Mouse (Mus musculus) forebrain, embryonic 15.5 days (tissue): Measurements from ENCODE around the gene Hoxd4. TPM values are rescaled to one million over a fixed set of nuclear protein-coding genes. Genes with fewer than 3 reads are reported as not detected.

Experiments
- ATAC-seq: fragments of 200-750 bp; cut with Nextera tagmentation; replicated peaks from 2 replicates; pipeline ENCODE4 v1.8.0; 2017; ENCODE audit warnings: mild to moderate bottlenecking, moderate TSS enrichment, moderate library complexity
- H3K27ac ChIP-seq: fragments of 300-500 bp; sonication (generic); replicated peaks from 2 replicates; pipeline ENCODE4 v1.5.1; 2015; ENCODE audit warnings: mild to moderate bottlenecking, inconsistent platforms
- H3K27me3 ChIP-seq: fragments of 300-500 bp; sonication (generic); 2 replicates; pipeline ENCODE4 v1.6.1; 2015; ENCODE audit warnings: inconsistent platforms
- H3K36me3 ChIP-seq: fragments of 300-500 bp; sonication (generic); 2 replicates; pipeline ENCODE4 v1.6.1; 2015; ENCODE audit warnings: mild to moderate bottlenecking, inconsistent platforms
- H3K4me1 ChIP-seq: fragments of 300-500 bp; sonication (generic); 2 replicates; pipeline ENCODE4 v1.6.1; 2015; ENCODE audit warnings: inconsistent platforms
- H3K4me2 ChIP-seq: fragments of 300-500 bp; sonication (generic); replicated peaks from 2 replicates; pipeline ENCODE4 v1.6.1; 2015; ENCODE audit warnings: mild to moderate bottlenecking, inconsistent platforms
- H3K4me3 ChIP-seq: fragments of 300-500 bp; sonication (generic); 2 replicates; pipeline ENCODE4 v1.5.1; 2015; ENCODE audit warnings: mild to moderate bottlenecking, inconsistent platforms
- H3K9ac ChIP-seq: fragments of 300-500 bp; sonication (generic); replicated peaks from 2 replicates; pipeline ENCODE4 v1.6.1; 2015; ENCODE audit warnings: mild to moderate bottlenecking, inconsistent platforms
- H3K9me3 ChIP-seq: fragments of 300-500 bp; sonication (generic); 2 replicates; pipeline ENCODE4 v1.6.1; 2016; ENCODE audit warnings: inconsistent platforms
- WGBS: fragments of 180-500 bp; shearing (Covaris S2); methylation state at CpG from one replicate; pipeline ENCODE4 v1.1.7; 2015; ENCODE audit warnings: mixed read lengths; 5-methylcytosine and 5-hydroxymethylcytosine counted together
- polyA plus RNA-seq: library from polyadenylated mRNA; unstranded; fragments of >200 nt; fragmentation: Nextera tagmentation; extraction: Ambion mirVana; gene quantifications from 2 replicates; pipeline ENCODE4 v1.2.1, GENCODE M21; 2015

The Hoxd4 gene
- not detected in 2 replicates for polyA plus RNA-seq

GRCm38 (mm10) chr2:74711721-74712621 is at the start of gene Hoxd4, which contains the start of gene Hoxd3:
TSS of gene Hoxd4 (plus strand) at chr2:74711929.
TSS of gene Hoxd3 (plus strand) at chr2:74711927.
- no peak within 1 kb of the TSS for H3K9ac ChIP-seq
- peak within 1 kb of the TSS; percentile 21; the same call in 1 of the 2 replicates for H3K4me3 ChIP-seq
- ATAC-seq, result no peak
- H3K36me3 ChIP-seq, result no peaks in the 10 kb centered on the region
- no peaks in the 10 kb centered on the region for H3K9me3 ChIP-seq
- H3K4me1 ChIP-seq, result peaks cover 9% of the 10 kb centered on the region
- H3K27ac ChIP-seq, result no peak within 1 kb of the TSS
- H3K4me2 ChIP-seq, result peak within 1 kb of the TSS; percentile 28
- H3K27me3 ChIP-seq, result peaks cover 98% of the 10 kb centered on the region
- under 1% methylated on average over 65 of the region's 65 CpGs for WGBS

GRCm38 (mm10) chr2:74663291-74663925 is 48.3 kb upstream of the Hoxd4 start:
- Histone ChIP-seq H3K9ac (no peak overlapping the region), H3K36me3 (no peaks in the 10 kb centered on the region), H3K4me1 (peaks cover 11% of the 10 kb centered on the region), H3K4me3 (no peak overlapping the region), H3K9me3 (no peaks in the 10 kb centered on the region), H3K4me2 (no peak overlapping the region), H3K27ac (no peak overlapping the region), H3K27me3 (peaks cover 88% of the 10 kb centered on the region)
- ATAC-seq, result peak; percentile 70; the same call in 1 of the 2 replicates
- 4% methylated on average over 18 of the region's 18 CpGs for WGBS

- H3K4me3 ChIP-seq, result no peak overlapping the region
- H3K4me2 ChIP-seq, result no peak overlapping the region
- H3K27me3 ChIP-seq, result peaks cover 96% of the 10 kb centered on the region
- peaks cover 15% of the 10 kb centered on the region for H3K4me1 ChIP-seq
- no peak overlapping the region for H3K27ac ChIP-seq
- WGBS, result 3% methylated on average over 7 of the region's 7 CpGs
- no peak overlapping the region for H3K9ac ChIP-seq
- H3K36me3 ChIP-seq, result no peaks in the 10 kb centered on the region
- H3K9me3 ChIP-seq, result no peaks in the 10 kb centered on the region
- no peak for ATAC-seq
Measured at GRCm38 (mm10) chr2:74666411-74666810, 45.3 kb upstream of the Hoxd4 start.

- Histone ChIP-seq H3K9me3 (no peaks in the 10 kb centered on the region), H3K4me2 (no peak overlapping the region), H3K27ac (no peak overlapping the region), H3K9ac (no peak overlapping the region), H3K36me3 (no peaks in the 10 kb centered on the region), H3K27me3 (peaks cover 96% of the 10 kb centered on the region), H3K4me1 (peaks cover 12% of the 10 kb centered on the region), H3K4me3 (no peak overlapping the region)
- no peak for ATAC-seq
- WGBS, result 1% methylated on average over 36 of the region's 36 CpGs
Measured at GRCm38 (mm10) chr2:74667191-74667841, 44.4 kb upstream of the Hoxd4 start.

- WGBS, result 0% methylated on average over 36 of the region's 51 CpGs
- H3K4me3 ChIP-seq, result peak within 1 kb of the TSS; percentile 21
- peaks cover 16% of the 10 kb centered on the region for H3K4me1 ChIP-seq
- H3K36me3 ChIP-seq, result no peaks in the 10 kb centered on the region
- H3K27me3 ChIP-seq, result peaks cover 96% of the 10 kb centered on the region
- no peak within 1 kb of the TSS for H3K27ac ChIP-seq
- no peaks in the 10 kb centered on the region for H3K9me3 ChIP-seq
- no peak within 1 kb of the TSS for H3K9ac ChIP-seq
- peak within 1 kb of the TSS; percentile 48 for H3K4me2 ChIP-seq
- ATAC-seq, result no peak
Measured at GRCm38 (mm10) chr2:74667842-74668357, 43.8 kb upstream of the Hoxd4 start, which contains the start of gene Hoxd13. TSS of gene Hoxd13 (plus strand) at chr2:74668310.

GRCm38 (mm10) chr2:74668370-74669229 is 43.1 kb upstream of the Hoxd4 start:
- Histone ChIP-seq H3K9me3 (no peaks in the 10 kb centered on the region), H3K4me2 (peak overlapping the region; percentile 48), H3K9ac (no peak overlapping the region), H3K27ac (no peak overlapping the region), H3K36me3 (no peaks in the 10 kb centered on the region), H3K27me3 (peaks cover 96% of the 10 kb centered on the region), H3K4me1 (peaks cover 17% of the 10 kb centered on the region), H3K4me3 (peak overlapping the region; percentile 21)
- no peak; the same call in 1 of the 2 replicates for ATAC-seq
- 1% methylated on average over 60 of the region's 74 CpGs for WGBS

GRCm38 (mm10) chr2:74669230-74669578 is 42.5 kb upstream of the Hoxd4 start:
- 4% methylated on average over 3 of the region's 3 CpGs for WGBS

GRCm38 (mm10) chr2:74669650-74670235 is 42.0 kb upstream of the Hoxd4 start:
- Histone ChIP-seq H3K4me1 (peaks cover 17% of the 10 kb centered on the region), H3K4me3 (no peak overlapping the region), H3K9ac (no peak overlapping the region), H3K36me3 (no peaks in the 10 kb centered on the region), H3K27me3 (peaks cover 96% of the 10 kb centered on the region), H3K9me3 (no peaks in the 10 kb centered on the region), H3K4me2 (no peak overlapping the region), H3K27ac (no peak overlapping the region)
- under 1% methylated on average over 14 of the region's 14 CpGs for WGBS
- no peak for ATAC-seq

More at GRCm38 (mm10) chr2:74669230-74669578, 42.5 kb upstream of the Hoxd4 start:
- no peaks in the 10 kb centered on the region for H3K9me3 ChIP-seq
- H3K4me3 ChIP-seq, result no peak overlapping the region
- H3K27me3 ChIP-seq, result peaks cover 96% of the 10 kb centered on the region
- H3K27ac ChIP-seq, result no peak overlapping the region
- H3K9ac ChIP-seq, result no peak overlapping the region
- peaks cover 17% of the 10 kb centered on the region for H3K4me1 ChIP-seq
- H3K4me2 ChIP-seq, result no peak overlapping the region
- ATAC-seq, result no peak
- no peaks in the 10 kb centered on the region for H3K36me3 ChIP-seq

GRCm38 (mm10) chr2:74670632-74671188 is 41.0 kb upstream of the Hoxd4 start:
- no peak overlapping the region for H3K4me2 ChIP-seq
- peaks cover 17% of the 10 kb centered on the region for H3K4me1 ChIP-seq
- peaks cover 97% of the 10 kb centered on the region for H3K27me3 ChIP-seq
- no peaks in the 10 kb centered on the region for H3K9me3 ChIP-seq
- H3K4me3 ChIP-seq, result no peak overlapping the region
- ATAC-seq, result no peak
- no peaks in the 10 kb centered on the region for H3K36me3 ChIP-seq
- no peak overlapping the region for H3K27ac ChIP-seq
- 1% methylated on average over 3 of the region's 3 CpGs for WGBS
- H3K9ac ChIP-seq, result no peak overlapping the region

GRCm38 (mm10) chr2:74671847-74672246 is 39.9 kb upstream of the Hoxd4 start:
- H3K36me3 ChIP-seq, result no peaks in the 10 kb centered on the region
- H3K4me3 ChIP-seq, result no peak overlapping the region
- H3K4me2 ChIP-seq, result no peak overlapping the region
- no peak overlapping the region for H3K9ac ChIP-seq
- H3K4me1 ChIP-seq, result peaks cover 17% of the 10 kb centered on the region
- H3K27me3 ChIP-seq, result peaks cover 99% of the 10 kb centered on the region
- H3K27ac ChIP-seq, result no peak overlapping the region
- no peak for ATAC-seq
- H3K9me3 ChIP-seq, result no peaks in the 10 kb centered on the region
- 6% methylated on average over 5 of the region's 5 CpGs for WGBS
